Mouse (Mus musculus): Measurements from ENCODE around the gene Cbr2.

DNA sequence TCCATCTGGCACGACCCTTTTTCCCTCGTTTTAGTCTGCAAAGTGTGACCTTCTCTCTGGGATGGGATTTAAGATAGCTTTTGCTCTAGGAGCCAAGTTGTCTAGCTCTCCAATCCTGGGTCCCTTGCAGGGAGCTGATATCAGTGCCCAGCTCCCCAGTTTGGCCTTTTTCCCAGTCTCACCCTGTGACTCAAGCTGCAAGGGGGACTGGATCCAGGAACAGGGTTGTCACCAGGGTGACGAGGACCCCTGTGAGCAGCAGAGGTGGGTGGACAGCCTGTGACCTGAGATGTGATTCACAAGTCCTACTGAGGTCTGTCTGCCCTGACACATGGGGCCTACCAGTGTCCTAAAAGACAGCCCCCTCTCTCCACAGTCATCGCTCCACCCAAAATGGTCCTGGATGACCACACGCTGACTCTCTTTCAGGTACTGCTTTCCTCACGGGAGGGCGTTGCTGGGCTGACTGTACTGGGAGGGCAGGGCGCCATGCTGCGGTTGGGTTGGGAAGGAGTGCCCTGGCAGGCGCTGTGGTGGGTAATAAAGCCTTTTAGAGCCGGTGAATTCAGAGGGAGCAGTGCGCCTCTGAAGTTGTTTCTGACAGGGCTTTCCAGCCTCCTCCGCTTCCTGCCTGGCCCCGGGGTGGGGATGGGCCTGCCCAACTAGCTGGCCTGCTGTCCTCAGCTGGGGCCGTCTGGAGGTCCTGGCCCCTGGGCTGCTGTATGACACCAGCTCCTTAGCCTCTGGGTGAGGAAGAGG is 28.0 kb downstream of the Cbr2 start:
- TF ChIP-seq CTCF (IDR thresholded peaks at IDR 0.05; ENCODE audit: low read depth, low read length) (no peak), GATA2 (IDR thresholded peaks at IDR 0.05; ENCODE audit: borderline replicate concordance, low read depth, low read length) (no peak)

Data from G1E (cell line).